Mouse (Mus musculus) intestine, embryonic 15.5 days (tissue): ENCODE measurements around the gene Taok3. TPM values are rescaled to one million over a fixed set of nuclear protein-coding genes. Genes with fewer than 3 reads are reported as not detected.
A peak's percentile ranks its signal among the peaks of the same experiment; 100 is the strongest.

Experiments used
- ATAC-seq: fragments of 200-750 bp; cut with Nextera tagmentation; 2 replicates; pipeline ENCODE4 v1.8.0; 2017; ENCODE audit warnings: moderate TSS enrichment, moderate library complexity
- H3K27ac ChIP-seq: fragments of 300-500 bp; sonication (generic); 2 replicates; pipeline ENCODE4 v1.5.1; 2015; ENCODE audit warnings: mild to moderate bottlenecking, inconsistent platforms
- H3K27me3 ChIP-seq: fragments of 300-500 bp; sonication (generic); replicated peaks from 2 replicates; pipeline ENCODE4 v1.6.1; 2015; ENCODE audit warnings: inconsistent platforms
- H3K36me3 ChIP-seq: fragments of 300-500 bp; sonication (generic); 2 replicates; pipeline ENCODE4 v1.6.1; 2015; ENCODE audit warnings: inconsistent platforms
- H3K4me1 ChIP-seq: fragments of 300-500 bp; sonication (generic); replicated peaks from 2 replicates; pipeline ENCODE4 v1.6.1; 2015; ENCODE audit warnings: inconsistent platforms
- H3K4me2 ChIP-seq: fragments of 300-500 bp; sonication (generic); replicated peaks from 2 replicates; pipeline ENCODE4 v1.6.1; 2015; ENCODE audit warnings: mild to moderate bottlenecking, inconsistent platforms
- H3K4me3 ChIP-seq: fragments of 300-500 bp; sonication (generic); replicated peaks from 2 replicates; pipeline ENCODE4 v1.5.1; 2015; ENCODE audit warnings: inconsistent platforms
- H3K9ac ChIP-seq: fragments of 300-500 bp; sonication (generic); 2 replicates; pipeline ENCODE4 v1.6.1; 2015; ENCODE audit warnings: inconsistent platforms
- H3K9me3 ChIP-seq: fragments of 300-500 bp; sonication (generic); 2 replicates; pipeline ENCODE4 v1.6.1; 2016; ENCODE audit warnings: inconsistent platforms
- WGBS: fragments of 180-500 bp; shearing (Covaris S2); methylation state at CpG from one replicate; pipeline ENCODE4 v1.1.7; 2015; 5-methylcytosine and 5-hydroxymethylcytosine counted together
- polyA plus RNA-seq: library from polyadenylated mRNA; unstranded; fragments of >200 nt; fragmentation: Nextera tagmentation; extraction: Ambion mirVana; gene quantifications from 2 replicates; pipeline ENCODE4 v1.2.1, GENCODE M21; 2015

Taok3 gene
- polyA plus RNA-seq, 1 experiment from 2014 or later = 44.9 TPM

DNA sequence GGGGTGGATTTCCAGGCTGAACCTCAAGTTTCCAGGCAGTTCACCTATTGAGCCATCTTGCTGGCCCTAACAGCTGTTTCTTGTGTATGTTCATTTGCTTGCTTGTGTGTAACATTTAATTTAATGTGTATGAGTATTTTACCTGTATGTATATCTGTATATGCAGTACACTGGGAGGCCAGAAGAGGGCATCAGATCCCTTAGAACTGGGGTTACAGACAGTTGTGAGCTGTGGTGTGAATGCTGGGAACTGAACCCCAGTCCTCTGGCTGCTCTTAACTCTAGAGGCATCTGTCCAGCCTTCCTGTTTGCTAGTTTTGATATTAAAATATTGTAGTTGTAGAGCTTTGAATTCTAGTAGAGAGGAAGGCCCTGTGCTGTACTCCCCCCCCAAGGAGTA is 33.0 kb downstream of the Taok3 start:
- Histone ChIP-seq H3K27me3 (no peaks in the 10 kb centered on the region), H3K4me1 (0 out of 2 replicates have a peak, but pooled peaks cover 3% of the 10 kb centered on the region), H3K4me2 (no peak overlapping the region), H3K9me3 (no peaks in the 10 kb centered on the region), H3K4me3 (no peak overlapping the region), H3K36me3 (no peaks in the 10 kb centered on the region), H3K27ac (no peak overlapping the region), H3K9ac (no peak overlapping the region)
- ATAC-seq = no peak

DNA sequence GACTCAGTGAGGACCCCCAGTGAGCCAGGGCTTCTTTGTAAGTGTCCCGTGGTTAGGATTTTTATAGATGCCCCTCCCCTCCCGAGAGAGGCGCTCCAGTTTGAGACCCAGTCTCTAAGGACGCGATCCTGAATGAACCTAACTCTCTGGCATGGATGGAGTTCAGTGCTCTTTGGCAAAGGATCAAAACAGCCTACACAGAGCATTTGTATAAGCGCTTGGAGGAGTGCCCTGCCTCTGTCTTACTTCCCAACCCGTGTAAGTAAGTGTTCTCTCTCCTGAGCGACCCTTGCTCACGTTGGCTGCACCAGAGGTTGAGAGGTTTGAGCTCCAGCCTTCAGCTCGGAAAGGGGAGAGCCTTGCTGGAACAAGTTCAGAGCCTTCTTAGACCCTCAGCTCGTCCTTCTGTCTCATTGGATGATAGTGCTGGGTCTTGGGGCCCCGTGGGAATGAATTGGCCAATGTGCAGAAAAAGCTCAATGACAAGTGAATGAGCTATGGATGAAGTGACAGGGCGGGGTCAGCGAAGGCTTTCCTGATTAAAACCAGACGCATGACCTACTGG is 33.7 kb downstream of the Taok3 start:
- ATAC-seq = peak; percentile 46; the same call in 1 of the 2 replicates
- Histone ChIP-seq H3K9me3 (no peaks in the 10 kb centered on the region), H3K9ac (no peak overlapping the region), H3K36me3 (no peaks in the 10 kb centered on the region), H3K27ac (no peak overlapping the region), H3K4me2 (no peak overlapping the region), H3K27me3 (no peaks in the 10 kb centered on the region), H3K4me1 (0 out of 2 replicates have a peak, but pooled peaks cover 6% of the 10 kb centered on the region), H3K4me3 (no peak overlapping the region)
- 74% methylated on average over 15 of the region's 15 CpGs for WGBS

DNA sequence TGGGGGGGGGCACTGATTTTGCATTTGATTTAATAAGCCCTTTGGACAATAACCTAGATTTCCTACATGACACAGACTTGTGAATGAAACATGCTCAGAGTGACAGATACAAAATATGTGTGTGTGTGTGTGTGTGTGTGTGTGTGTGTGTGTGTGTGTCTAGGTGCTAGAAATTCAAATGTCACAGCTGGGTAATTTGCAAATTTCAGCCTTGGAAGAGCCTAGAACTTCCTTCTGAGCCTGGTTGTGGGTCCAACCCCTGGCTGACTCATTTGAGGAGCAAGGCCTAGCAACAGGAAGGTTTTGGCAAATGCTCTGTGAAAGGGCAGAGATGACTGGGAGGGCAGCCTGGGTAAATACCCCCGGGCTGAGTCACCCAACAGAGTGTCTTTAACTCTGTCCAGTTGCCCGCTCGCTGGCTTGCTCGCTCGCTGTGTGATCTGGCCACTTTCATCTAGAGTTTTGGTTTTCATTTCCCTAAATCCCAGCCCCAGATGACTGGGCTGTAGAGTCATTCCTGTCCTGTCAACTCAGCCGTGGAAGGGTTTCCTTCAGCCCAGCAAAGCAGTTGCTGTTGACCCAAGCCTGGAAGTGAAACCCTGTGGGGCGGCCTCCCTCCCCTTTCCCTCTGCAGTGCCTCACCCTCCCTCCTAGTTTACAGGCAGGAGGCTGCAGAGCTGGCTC is 38.5 kb downstream of the Taok3 start:
- Histone ChIP-seq H3K4me2 (no peak overlapping the region), H3K27ac (no peak overlapping the region; the same call in 1 of the 2 replicates), H3K36me3 (peaks cover under 1% of the 10 kb centered on the region; the same call in 1 of the 2 replicates), H3K4me3 (no peak overlapping the region), H3K4me1 (peaks cover 22% of the 10 kb centered on the region), H3K9me3 (no peaks in the 10 kb centered on the region), H3K9ac (no peak overlapping the region), H3K27me3 (no peaks in the 10 kb centered on the region)
- WGBS = 71% methylated on average over 7 of the region's 7 CpGs
- ATAC-seq = peak; percentile 48

DNA sequence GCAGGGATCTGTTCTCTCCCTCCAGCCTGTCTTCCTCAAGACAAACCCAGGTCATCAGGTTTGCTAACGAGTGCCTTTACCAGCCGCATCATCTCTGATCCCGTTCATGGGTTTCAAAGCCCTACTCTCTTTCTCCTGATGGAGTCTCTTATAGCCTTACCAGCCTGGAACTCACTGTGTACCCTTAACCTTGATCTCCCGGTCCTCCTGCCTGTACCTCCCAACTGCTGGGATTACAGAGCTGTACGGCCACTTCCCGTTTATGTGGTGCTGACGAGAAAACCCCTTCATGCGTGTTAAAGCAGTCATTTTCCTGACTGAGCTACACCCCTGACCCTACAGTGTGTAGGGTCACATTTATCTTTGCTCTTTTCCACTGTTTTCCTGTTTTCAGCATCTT is 39.4 kb downstream of the Taok3 start:
- no peak overlapping the region for H3K4me2 ChIP-seq
- H3K9me3 ChIP-seq = no peaks in the 10 kb centered on the region
- WGBS = 49% methylated on average over 8 of the region's 8 CpGs
- 0 out of 2 replicates have a peak, but pooled peaks have one; percentile 23 for ATAC-seq
- no peaks in the 10 kb centered on the region for H3K27me3 ChIP-seq
- H3K4me1 ChIP-seq = peaks cover 19% of the 10 kb centered on the region
- no peak overlapping the region for H3K9ac ChIP-seq
- H3K36me3 ChIP-seq = peaks cover 2% of the 10 kb centered on the region; the same call in 1 of the 2 replicates
- H3K4me3 ChIP-seq = no peak overlapping the region
- peak overlapping the region; percentile 24 for H3K27ac ChIP-seq

DNA sequence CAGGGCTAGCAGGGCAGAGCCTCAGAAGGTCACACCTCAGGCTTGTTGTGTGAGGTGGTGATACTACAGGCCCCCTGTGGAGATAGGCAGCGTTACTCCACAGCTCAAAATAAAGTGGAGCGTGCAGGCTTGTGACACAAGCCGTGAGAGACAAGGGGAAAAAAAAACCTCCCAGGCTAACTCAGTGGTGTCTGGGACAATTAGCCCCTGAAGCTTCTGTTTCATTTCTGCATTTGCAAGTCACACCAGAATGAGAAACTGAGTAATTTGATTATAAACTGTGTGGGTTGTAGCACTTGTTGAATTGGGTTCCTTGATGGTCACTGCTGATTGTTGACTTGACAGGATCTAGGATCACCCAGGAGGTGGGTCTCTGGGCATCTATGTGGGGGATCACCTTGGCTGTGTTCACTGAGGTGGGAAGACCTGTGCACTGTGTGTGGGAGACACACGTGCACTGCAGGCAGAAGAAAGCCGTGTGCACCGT is 39.9 kb downstream of the Taok3 start:
- H3K4me1 ChIP-seq = peaks cover 19% of the 10 kb centered on the region
- no peak overlapping the region for H3K4me2 ChIP-seq
- no peak overlapping the region for H3K9ac ChIP-seq
- WGBS = 50% methylated on average over 6 of the region's 6 CpGs
- H3K36me3 ChIP-seq = peaks cover 2% of the 10 kb centered on the region; the same call in 1 of the 2 replicates
- no peaks in the 10 kb centered on the region for H3K27me3 ChIP-seq
- peak overlapping the region; percentile 24 for H3K27ac ChIP-seq
- H3K9me3 ChIP-seq = no peaks in the 10 kb centered on the region
- 0 out of 2 replicates have a peak, but pooled peaks have one; percentile 29 for ATAC-seq
- H3K4me3 ChIP-seq = no peak overlapping the region

DNA sequence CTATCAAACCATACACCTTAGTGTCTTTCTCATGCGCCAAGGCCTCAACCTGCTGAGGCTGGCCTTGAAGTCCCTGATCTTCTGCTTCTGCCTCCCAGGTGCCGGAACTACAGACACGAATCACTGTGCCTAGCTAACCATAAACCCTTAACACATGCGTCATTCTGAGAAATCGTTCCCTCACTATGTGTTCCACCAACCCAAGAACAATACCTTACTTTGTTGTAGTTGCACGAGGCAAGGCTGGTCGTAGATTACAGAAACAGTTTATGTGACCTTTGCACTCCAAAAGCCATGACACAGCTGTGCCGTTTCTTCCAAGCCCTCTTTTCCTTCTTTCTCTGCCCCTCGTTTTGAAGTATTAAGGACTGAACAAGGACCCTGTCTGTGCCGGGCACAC is 40.6 kb downstream of the Taok3 start:
- no peaks in the 10 kb centered on the region for H3K27me3 ChIP-seq
- H3K27ac ChIP-seq = peak overlapping the region; percentile 71
- WGBS = 23% methylated on average over 10 of the region's 10 CpGs
- ATAC-seq = peak; percentile 90
- no peaks in the 10 kb centered on the region for H3K9me3 ChIP-seq
- H3K9ac ChIP-seq = no peak overlapping the region
- H3K36me3 ChIP-seq = peaks cover 2% of the 10 kb centered on the region; the same call in 1 of the 2 replicates
- H3K4me2 ChIP-seq = no peak overlapping the region
- no peak overlapping the region for H3K4me3 ChIP-seq
- H3K4me1 ChIP-seq = peaks cover 19% of the 10 kb centered on the region

DNA sequence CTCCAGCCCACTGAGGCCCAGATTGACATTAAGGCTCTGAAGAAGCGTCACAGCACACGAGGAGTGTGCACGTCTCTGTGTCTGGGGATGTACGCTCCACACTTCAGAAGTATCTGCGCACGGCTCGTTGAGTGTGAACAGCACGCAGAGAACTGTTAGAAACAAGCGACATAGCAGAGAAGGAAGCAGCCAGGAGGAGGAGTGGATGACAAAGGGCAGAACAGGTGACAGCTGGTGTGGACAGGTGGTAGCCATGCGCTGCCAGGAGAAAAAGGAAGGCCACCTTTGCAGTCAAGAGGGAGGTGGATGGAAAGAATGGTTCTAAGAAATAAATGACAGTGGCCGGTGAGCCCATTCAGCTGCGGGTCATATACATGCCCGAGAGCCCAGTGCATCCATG is 43.9 kb downstream of the Taok3 start:
- peaks cover 18% of the 10 kb centered on the region for H3K4me1 ChIP-seq
- no peak for ATAC-seq
- WGBS = 95% methylated on average over 13 of the region's 13 CpGs
- no peaks in the 10 kb centered on the region for H3K9me3 ChIP-seq
- H3K27ac ChIP-seq = no peak overlapping the region
- peaks cover 2% of the 10 kb centered on the region; the same call in 1 of the 2 replicates for H3K36me3 ChIP-seq
- H3K9ac ChIP-seq = no peak overlapping the region
- no peak overlapping the region for H3K4me3 ChIP-seq
- H3K4me2 ChIP-seq = no peak overlapping the region
- no peaks in the 10 kb centered on the region for H3K27me3 ChIP-seq

DNA sequence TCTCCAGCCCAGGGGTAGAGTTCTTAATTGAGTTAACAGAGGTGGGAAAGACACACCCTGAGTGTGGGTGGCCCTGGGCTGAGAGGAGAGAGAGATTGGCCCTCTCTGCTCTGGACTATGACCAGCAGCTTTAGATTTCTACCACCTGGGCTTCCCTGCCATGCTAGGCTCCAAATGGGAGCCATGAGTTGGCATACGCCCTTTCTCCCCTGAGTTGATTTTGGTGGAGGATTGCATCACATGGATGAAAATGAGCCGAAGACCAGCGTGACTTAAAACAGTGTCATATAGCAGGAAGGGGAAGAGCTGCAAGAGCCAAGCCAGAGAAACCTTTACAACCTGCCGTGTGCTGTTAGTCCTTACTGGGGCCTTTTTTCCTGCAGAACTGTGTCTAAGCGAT is 44.6 kb downstream of the Taok3 start:
- WGBS = 95% methylated on average over 5 of the region's 5 CpGs
- no peak for ATAC-seq
- H3K4me2 ChIP-seq = no peak overlapping the region

DNA sequence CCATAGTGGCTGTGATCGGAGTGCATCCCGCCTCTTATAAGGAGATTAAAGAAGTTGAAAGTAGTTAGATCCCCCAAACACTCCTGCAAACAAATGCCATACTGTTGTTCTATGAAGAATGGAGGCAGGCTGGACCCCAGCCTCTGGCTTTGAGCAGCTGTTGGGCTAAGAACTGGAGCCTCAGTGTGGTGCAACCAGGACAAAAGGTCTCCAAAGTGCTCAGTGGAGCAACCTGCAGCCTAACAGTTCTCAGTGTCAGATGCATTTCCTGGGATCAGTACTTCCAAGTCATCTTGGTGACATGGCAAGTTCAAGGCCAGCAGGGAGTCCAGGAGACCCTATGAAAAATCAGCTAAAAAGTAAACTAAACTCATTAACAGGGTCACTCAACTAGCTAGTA is 45.0 kb downstream of the Taok3 start:
- no peaks in the 10 kb centered on the region for H3K27me3 ChIP-seq
- no peak for ATAC-seq
- 94% methylated on average over 2 of the region's 2 CpGs for WGBS

More for the DNA sequence above, 44.6 kb downstream of the Taok3 start:
- Histone ChIP-seq H3K9me3 (no peaks in the 10 kb centered on the region), H3K27me3 (no peaks in the 10 kb centered on the region), H3K36me3 (peaks cover 2% of the 10 kb centered on the region; the same call in 1 of the 2 replicates), H3K27ac (no peak overlapping the region), H3K4me1 (peaks cover 11% of the 10 kb centered on the region; the same call in 1 of the 2 replicates), H3K9ac (no peak overlapping the region), H3K4me3 (no peak overlapping the region)

DNA sequence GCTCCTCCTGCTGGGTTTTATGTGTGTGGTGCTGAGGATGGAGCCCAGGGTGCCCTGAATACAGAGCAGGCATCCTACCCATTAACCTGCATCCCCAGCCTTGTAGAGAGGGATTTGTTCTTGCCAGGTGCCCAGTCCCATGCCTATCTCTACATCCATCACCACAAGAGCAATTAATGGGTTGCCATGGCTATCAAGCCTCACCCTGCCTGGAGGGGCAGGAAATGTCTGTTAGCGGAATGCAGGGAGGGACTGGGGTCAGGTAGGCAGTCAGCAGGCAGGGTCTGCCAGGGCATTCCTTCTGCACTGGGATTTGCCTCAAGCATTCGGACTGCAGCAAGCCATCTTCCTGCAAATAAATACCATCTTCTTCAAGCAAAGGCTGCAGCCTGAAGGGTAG is 46.0 kb downstream of the Taok3 start:
- Histone ChIP-seq H3K4me2 (no peak overlapping the region), H3K27me3 (no peaks in the 10 kb centered on the region), H3K9ac (no peak overlapping the region), H3K9me3 (no peaks in the 10 kb centered on the region), H3K4me3 (no peak overlapping the region), H3K27ac (no peak overlapping the region), H3K36me3 (peaks cover 2% of the 10 kb centered on the region; the same call in 1 of the 2 replicates), H3K4me1 (0 out of 2 replicates have a peak, but pooled peaks cover 3% of the 10 kb centered on the region)
- 41% methylated on average over 2 of the region's 2 CpGs for WGBS
- ATAC-seq = no peak

More for the DNA sequence above, 45.0 kb downstream of the Taok3 start:
- H3K4me3 ChIP-seq = no peak overlapping the region
- no peaks in the 10 kb centered on the region for H3K9me3 ChIP-seq
- H3K4me1 ChIP-seq = peaks cover 8% of the 10 kb centered on the region; the same call in 1 of the 2 replicates
- no peak overlapping the region for H3K4me2 ChIP-seq
- no peak overlapping the region for H3K27ac ChIP-seq
- peaks cover 2% of the 10 kb centered on the region; the same call in 1 of the 2 replicates for H3K36me3 ChIP-seq
- no peak overlapping the region for H3K9ac ChIP-seq

DNA sequence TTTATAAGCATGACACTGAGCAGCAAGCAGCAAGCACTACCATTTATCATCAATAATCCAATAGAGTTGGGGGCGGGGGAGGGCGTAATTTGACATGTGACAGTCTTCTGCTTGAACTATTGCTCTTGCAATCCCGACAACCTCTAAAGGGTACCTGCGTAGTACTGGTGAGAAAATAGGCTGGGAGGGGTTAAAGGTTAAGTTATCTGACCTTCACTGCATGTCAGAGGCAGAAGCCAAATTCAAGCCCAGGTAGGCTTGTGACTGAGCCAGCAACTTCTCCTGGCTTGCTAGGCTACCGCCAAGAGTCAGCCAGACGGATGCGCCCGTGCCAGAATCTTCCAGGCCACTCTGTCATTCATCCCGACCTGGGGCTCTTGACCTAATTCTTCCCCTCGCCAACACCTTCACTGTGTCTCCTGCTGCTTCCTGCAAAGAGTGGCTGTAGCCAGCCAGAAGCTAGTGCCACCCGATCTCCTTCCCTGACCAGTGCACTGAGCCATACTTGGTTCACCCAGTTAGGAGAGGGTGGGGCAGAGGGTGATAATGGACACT is 47.0 kb downstream of the Taok3 start:
- H3K36me3 ChIP-seq = peaks cover 2% of the 10 kb centered on the region; the same call in 1 of the 2 replicates
- no peak overlapping the region for H3K9ac ChIP-seq
- WGBS = 85% methylated on average over 11 of the region's 11 CpGs
- no peak overlapping the region for H3K4me2 ChIP-seq
- no peaks in the 10 kb centered on the region for H3K27me3 ChIP-seq
- H3K4me3 ChIP-seq = no peak overlapping the region
- no peaks in the 10 kb centered on the region for H3K9me3 ChIP-seq
- no peak overlapping the region for H3K27ac ChIP-seq
- no peak for ATAC-seq
- H3K4me1 ChIP-seq = 0 out of 2 replicates have a peak, but pooled peaks cover 3% of the 10 kb centered on the region

DNA sequence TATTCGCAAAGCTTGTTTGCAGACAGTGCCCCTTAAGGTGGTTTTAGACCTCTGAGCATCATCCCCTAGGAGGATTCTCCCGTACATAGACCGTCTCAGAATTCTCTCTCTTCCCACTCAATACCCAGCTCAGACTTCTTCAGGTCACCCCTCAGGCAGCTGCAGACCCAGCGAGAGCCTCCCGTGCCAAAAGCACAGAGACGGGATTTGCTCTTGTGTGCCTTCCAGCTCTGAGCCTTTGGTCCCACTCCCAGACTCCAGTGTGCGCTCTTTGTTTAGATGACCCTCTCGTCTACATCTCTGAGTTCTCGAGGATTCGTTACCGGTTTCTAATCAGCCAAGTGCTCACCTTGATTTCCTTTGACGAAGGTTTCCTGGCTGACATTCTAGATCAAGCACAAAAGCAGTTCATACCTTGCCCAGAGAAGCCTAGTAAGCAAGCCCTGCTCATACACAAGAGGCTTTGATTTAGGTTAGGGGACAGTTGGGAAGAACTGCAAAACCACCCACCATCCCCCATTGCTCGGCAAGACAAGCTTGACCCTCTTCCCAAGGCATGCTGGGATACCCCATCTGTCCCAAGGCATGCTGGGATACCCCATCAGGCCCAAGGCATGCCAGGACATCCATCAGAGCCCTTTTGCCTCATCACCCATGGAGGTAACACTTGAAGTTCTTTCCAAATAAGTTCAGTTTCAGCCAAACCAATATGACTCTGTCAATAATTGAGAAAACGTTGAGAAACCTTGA is 48.6 kb downstream of the Taok3 start:
- no peak overlapping the region for H3K4me3 ChIP-seq
- H3K9me3 ChIP-seq = no peaks in the 10 kb centered on the region
- no peak overlapping the region for H3K9ac ChIP-seq
- H3K4me2 ChIP-seq = no peak overlapping the region
- H3K4me1 ChIP-seq = 0 out of 2 replicates have a peak, but pooled peaks cover 3% of the 10 kb centered on the region
- peaks cover under 1% of the 10 kb centered on the region; the same call in 1 of the 2 replicates for H3K36me3 ChIP-seq
- H3K27ac ChIP-seq = no peak overlapping the region
- H3K27me3 ChIP-seq = no peaks in the 10 kb centered on the region
- ATAC-seq = no peak
- WGBS = 91% methylated on average over 14 of the region's 14 CpGs
